Mouse (Mus musculus): ENCODE data around the gene Acap2. TPM values are rescaled to one million over a fixed set of nuclear protein-coding genes. Genes with fewer than 3 reads are reported as not detected.
A peak's percentile ranks its signal among the peaks of the same experiment; 100 is the strongest.

The Acap2 gene
- polyA plus RNA-seq, 1 experiment from 2014 or later = 10.6 TPM

DNA sequence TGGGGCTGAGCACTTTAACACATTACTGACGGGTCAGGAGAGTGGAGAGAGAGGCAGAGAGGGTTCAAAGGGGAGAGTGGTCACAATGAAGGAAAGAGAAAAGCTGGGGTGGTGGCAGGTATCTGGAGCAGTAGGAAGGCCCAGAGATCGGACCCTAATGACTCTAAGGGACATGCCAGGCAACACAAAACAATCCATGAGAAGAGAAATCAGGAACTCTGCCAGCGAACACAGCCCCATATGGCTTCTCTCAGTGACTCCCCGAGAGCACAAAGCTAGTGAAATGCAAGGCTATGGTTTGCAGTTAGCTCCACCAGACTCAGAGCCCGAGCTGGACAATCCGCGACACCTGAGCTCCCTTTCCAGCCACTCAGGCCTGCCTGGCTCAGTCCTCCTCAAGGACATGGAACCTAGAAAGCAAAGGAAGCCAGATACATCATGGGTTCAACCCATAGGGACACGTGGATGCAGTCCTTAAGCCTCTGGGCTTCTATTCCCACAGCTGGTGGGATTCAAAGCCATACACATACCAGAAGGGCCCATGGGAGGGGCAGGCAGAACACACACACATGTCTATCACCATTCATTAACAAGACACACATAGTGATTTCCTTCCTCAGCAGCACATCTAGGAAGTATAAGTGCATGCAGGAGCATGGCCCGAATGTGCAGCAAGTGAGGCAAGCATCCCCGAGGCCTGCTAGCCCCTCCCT lies 153.7 kb downstream of the Acap2 start:
- H3K9me3 ChIP-seq (replicated peaks; ENCODE audit: control insufficient read depth, low read length) = no peaks in the 10 kb centered on the region
- peaks cover 28% of the 10 kb centered on the region for H3K4me1 ChIP-seq (ENCODE audit: control insufficient read depth, insufficient read depth, low read length)
- H3K36me3 ChIP-seq (ENCODE audit: control insufficient read depth, insufficient read depth) = no peaks in the 10 kb centered on the region
- 75% methylated on average over 10 of the region's 10 CpGs for WGBS
- H3K27me3 ChIP-seq (ENCODE audit: control insufficient read depth, insufficient read depth, low read length) = no peaks in the 10 kb centered on the region
- H3K4me3 ChIP-seq (ENCODE audit: low read length) = no peak overlapping the region
- no peak overlapping the region for H3K4me2 ChIP-seq (ENCODE audit: low read depth, low read length)
- ATAC-seq (replicated peaks; ENCODE audit: extremely low read depth, insufficient read depth, low FRiP score) = no peak
- H3K27ac ChIP-seq (ENCODE audit: low read length) = no peak overlapping the region
- no peak overlapping the region; the same call in 1 of the 2 replicates for H3K9ac ChIP-seq (ENCODE audit: low read length)

DNA sequence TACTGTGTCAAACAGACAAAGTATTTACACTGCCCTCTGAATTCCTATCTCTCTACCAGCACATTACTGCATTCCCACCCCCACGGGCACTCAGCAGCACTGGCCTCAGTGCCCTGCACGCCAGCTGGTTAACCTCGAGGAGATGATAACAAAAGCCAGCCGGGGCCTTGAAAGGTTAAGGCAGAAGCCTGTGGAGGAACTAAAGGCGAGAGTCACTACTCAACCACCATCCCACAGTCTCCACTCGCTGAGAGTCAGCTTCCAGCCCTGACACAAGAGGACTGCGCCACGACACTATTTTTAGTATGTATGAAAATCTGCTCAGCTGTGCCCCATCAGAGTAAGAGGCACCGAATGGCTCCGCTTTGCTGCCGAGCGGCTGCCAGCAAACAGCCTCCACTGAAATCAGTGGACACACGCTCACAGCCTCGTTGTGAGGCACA lies 154.8 kb downstream of the Acap2 start:
- Histone ChIP-seq H3K9me3 (replicated peaks; ENCODE audit: control insufficient read depth, low read length) (0 out of 2 replicates have a peak, but pooled peaks cover 2% of the 10 kb centered on the region), H3K36me3 (ENCODE audit: control insufficient read depth, insufficient read depth) (no peaks in the 10 kb centered on the region), H3K4me1 (ENCODE audit: control insufficient read depth, insufficient read depth, low read length) (peaks cover 24% of the 10 kb centered on the region), H3K4me2 (ENCODE audit: low read depth, low read length) (peak overlapping the region; percentile 51), H3K4me3 (ENCODE audit: low read length) (peak overlapping the region; percentile 3), H3K9ac (ENCODE audit: low read length) (peak overlapping the region; percentile 47), H3K27ac (ENCODE audit: low read length) (peak overlapping the region; percentile 86), H3K27me3 (ENCODE audit: control insufficient read depth, insufficient read depth, low read length) (no peaks in the 10 kb centered on the region)
- peak; percentile 68 for ATAC-seq (replicated peaks; ENCODE audit: extremely low read depth, insufficient read depth, low FRiP score)
- WGBS = 24% methylated on average over 14 of the region's 14 CpGs

GRCm38 (mm10) chr16:31045211-31045610 lies 155.8 kb downstream of the Acap2 start:
- 76% methylated on average over 5 of the region's 5 CpGs for WGBS
- H3K36me3 ChIP-seq (ENCODE audit: control insufficient read depth, insufficient read depth) = no peaks in the 10 kb centered on the region
- H3K27ac ChIP-seq (ENCODE audit: low read length) = no peak overlapping the region
- no peak overlapping the region for H3K4me2 ChIP-seq (ENCODE audit: low read depth, low read length)
- no peaks in the 10 kb centered on the region for H3K27me3 ChIP-seq (ENCODE audit: control insufficient read depth, insufficient read depth, low read length)
- no peak overlapping the region for H3K9ac ChIP-seq (ENCODE audit: low read length)
- no peak for ATAC-seq (replicated peaks; ENCODE audit: extremely low read depth, insufficient read depth, low FRiP score)
- H3K4me1 ChIP-seq (ENCODE audit: control insufficient read depth, insufficient read depth, low read length) = peaks cover 28% of the 10 kb centered on the region
- no peak overlapping the region for H3K4me3 ChIP-seq (ENCODE audit: low read length)
- 0 out of 2 replicates have a peak, but pooled peaks cover 2% of the 10 kb centered on the region for H3K9me3 ChIP-seq (replicated peaks; ENCODE audit: control insufficient read depth, low read length)

- H3K4me3 ChIP-seq (ENCODE audit: low read length) = no peak overlapping the region
- no peak overlapping the region for H3K27ac ChIP-seq (ENCODE audit: low read length)
- H3K4me2 ChIP-seq (ENCODE audit: low read depth, low read length) = no peak overlapping the region
- ATAC-seq (replicated peaks; ENCODE audit: extremely low read depth, insufficient read depth, low FRiP score) = no peak
- no peak overlapping the region for H3K9ac ChIP-seq (ENCODE audit: low read length)
- no peaks in the 10 kb centered on the region for H3K36me3 ChIP-seq (ENCODE audit: control insufficient read depth, insufficient read depth)
- H3K27me3 ChIP-seq (ENCODE audit: control insufficient read depth, insufficient read depth, low read length) = no peaks in the 10 kb centered on the region
- peaks cover 35% of the 10 kb centered on the region for H3K4me1 ChIP-seq (ENCODE audit: control insufficient read depth, insufficient read depth, low read length)
- 87% methylated on average over 5 of the region's 5 CpGs for WGBS
- 0 out of 2 replicates have a peak, but pooled peaks cover 2% of the 10 kb centered on the region for H3K9me3 ChIP-seq (replicated peaks; ENCODE audit: control insufficient read depth, low read length)
Observed at GRCm38 (mm10) chr16:31043136-31043535, 157.9 kb downstream of the Acap2 start.

Other genes starting within 250 kb of the Acap2 start
- 8.0 and 8.4 TPM in 2 replicates for gene Xxylt1, start 119.8 kb downstream of the Acap2 start, polyA plus RNA-seq (2015; fragmentation: Nextera tagmentation; extraction: Ambion mirVana)
- 101 and 120 TPM in 2 replicates for gene Ppp1r2, start 74.0 kb upstream of the Acap2 start, polyA plus RNA-seq (2015; fragmentation: Nextera tagmentation; extraction: Ambion mirVana)
- 0.55 and 0.64 TPM in 2 replicates for gene Apod, start 113.6 kb upstream of the Acap2 start, polyA plus RNA-seq (2015; fragmentation: Nextera tagmentation; extraction: Ambion mirVana)
- gene Bdh1, start 221.0 kb upstream of the Acap2 start, polyA plus RNA-seq (2015; fragmentation: Nextera tagmentation; extraction: Ambion mirVana) = 11.8 and 17.0 TPM in 2 replicates